Mouse (Mus musculus): ENCODE results near the gene Tmem150c. TPM values are rescaled to one million over a fixed set of nuclear protein-coding genes. Genes with fewer than 3 reads are reported as not detected.

The Tmem150c gene
- polyA plus RNA-seq, 1 experiment from 2014 or later: 1.4 TPM

DNA sequence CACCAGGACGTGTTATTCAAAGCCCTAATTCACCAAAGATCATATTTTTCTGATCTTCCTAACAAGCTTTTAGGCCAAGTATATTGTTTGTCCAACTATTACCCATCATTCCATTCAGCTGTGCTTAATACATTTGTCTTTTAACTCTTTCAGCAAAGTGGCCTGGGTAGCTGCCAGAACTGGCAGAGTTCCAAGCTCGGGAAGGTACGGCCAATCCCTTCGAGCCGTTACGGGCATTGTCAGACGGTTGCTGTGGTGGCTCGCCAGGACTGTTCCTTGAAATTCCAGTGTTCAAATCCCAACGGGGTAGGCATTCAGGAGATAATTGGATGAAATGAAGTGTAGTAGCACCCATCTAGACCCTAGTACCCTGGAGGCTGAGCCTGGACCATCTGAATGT is 87.1 kb downstream of the Tmem150c start:
- Histone ChIP-seq H3K36me3 (replicated peaks; ENCODE audit: insufficient read depth, low read length) (peaks cover 8% of the 10 kb centered on the region), H3K27ac (ENCODE audit: low read depth) (no peak overlapping the region), H3K27me3 (ENCODE audit: insufficient read depth, low read length) (no peaks in the 10 kb centered on the region), H3K9me3 (ENCODE audit: low read length) (no peaks in the 10 kb centered on the region), H3K4me3 (ENCODE audit: low read depth, low read length) (no peak overlapping the region), H3K9ac (replicated peaks) (no peak overlapping the region), H3K4me2 (ENCODE audit: low read depth, low read length) (no peak overlapping the region), H3K4me1 (ENCODE audit: insufficient read depth) (no peaks in the 10 kb centered on the region)
- DNase-seq (no peak), ATAC-seq (no peak)
- TF ChIP-seq EP300 (IDR thresholded peaks at IDR 0.05; ENCODE audit: low read depth) (no peak), CTCF (IDR thresholded peaks at IDR 0.05; ENCODE audit: low read depth) (no peak)
- WGBS (ENCODE audit: insufficient replicate concordance): 83% methylated on average over 9 of the region's 9 CpGs

DNA sequence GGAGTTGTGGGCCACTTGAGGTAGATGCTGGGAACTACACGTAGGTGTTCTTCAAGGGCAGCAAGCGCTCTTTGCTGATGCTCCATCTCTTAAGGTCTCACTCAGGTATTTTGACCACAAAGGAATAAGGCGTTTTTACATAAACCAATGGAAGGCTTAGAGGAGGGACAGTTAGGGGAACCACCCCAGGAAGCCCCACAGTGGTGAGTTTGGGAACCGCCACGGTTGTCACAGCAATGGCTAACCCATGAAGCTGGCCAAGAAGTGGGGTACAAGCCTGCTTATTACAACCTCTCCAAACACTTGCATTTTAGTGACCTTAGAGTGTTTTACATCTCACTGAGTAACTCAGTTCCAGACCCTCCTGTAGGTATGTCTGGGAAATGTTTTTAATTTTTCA is 88.1 kb downstream of the Tmem150c start:
- no peak overlapping the region for H3K27ac ChIP-seq (ENCODE audit: low read depth)
- 76% methylated on average over 5 of the region's 5 CpGs for WGBS (ENCODE audit: insufficient replicate concordance)
- H3K9ac ChIP-seq (replicated peaks): no peak overlapping the region
- DNase-seq: no peak
- no peak for TF ChIP-seq CTCF (IDR thresholded peaks at IDR 0.05; ENCODE audit: low read depth)
- TF ChIP-seq EP300 (IDR thresholded peaks at IDR 0.05; ENCODE audit: low read depth): no peak
- no peak overlapping the region for H3K4me2 ChIP-seq (ENCODE audit: low read depth, low read length)
- H3K4me3 ChIP-seq (ENCODE audit: low read depth, low read length): no peak overlapping the region
- ATAC-seq: no peak
- no peaks in the 10 kb centered on the region for H3K4me1 ChIP-seq (ENCODE audit: insufficient read depth)
- H3K27me3 ChIP-seq (ENCODE audit: insufficient read depth, low read length): no peaks in the 10 kb centered on the region
- H3K9me3 ChIP-seq (ENCODE audit: low read length): no peaks in the 10 kb centered on the region
- H3K36me3 ChIP-seq (replicated peaks; ENCODE audit: insufficient read depth, low read length): peaks cover 10% of the 10 kb centered on the region

GRCm38 (mm10) chr5:100070255-100070654 is 89.4 kb downstream of the Tmem150c start:
- 15% methylated on average over 3 of the region's 3 CpGs for WGBS (ENCODE audit: insufficient replicate concordance)
- H3K4me1 ChIP-seq (ENCODE audit: insufficient read depth): no peaks in the 10 kb centered on the region
- H3K27ac ChIP-seq (ENCODE audit: low read depth): no peak overlapping the region
- TF ChIP-seq CTCF (IDR thresholded peaks at IDR 0.05; ENCODE audit: low read depth) (peak; percentile 99), EP300 (IDR thresholded peaks at IDR 0.05; ENCODE audit: low read depth) (no peak)
- peak; percentile 77 for ATAC-seq
- no peaks in the 10 kb centered on the region for H3K27me3 ChIP-seq (ENCODE audit: insufficient read depth, low read length)
- no peak overlapping the region for H3K9ac ChIP-seq (replicated peaks)
- no peak overlapping the region for H3K4me2 ChIP-seq (ENCODE audit: low read depth, low read length)
- H3K9me3 ChIP-seq (ENCODE audit: low read length): no peaks in the 10 kb centered on the region
- peak; percentile 89 for DNase-seq
- no peak overlapping the region for H3K4me3 ChIP-seq (ENCODE audit: low read depth, low read length)
- peaks cover 12% of the 10 kb centered on the region for H3K36me3 ChIP-seq (replicated peaks; ENCODE audit: insufficient read depth, low read length)

DNA sequence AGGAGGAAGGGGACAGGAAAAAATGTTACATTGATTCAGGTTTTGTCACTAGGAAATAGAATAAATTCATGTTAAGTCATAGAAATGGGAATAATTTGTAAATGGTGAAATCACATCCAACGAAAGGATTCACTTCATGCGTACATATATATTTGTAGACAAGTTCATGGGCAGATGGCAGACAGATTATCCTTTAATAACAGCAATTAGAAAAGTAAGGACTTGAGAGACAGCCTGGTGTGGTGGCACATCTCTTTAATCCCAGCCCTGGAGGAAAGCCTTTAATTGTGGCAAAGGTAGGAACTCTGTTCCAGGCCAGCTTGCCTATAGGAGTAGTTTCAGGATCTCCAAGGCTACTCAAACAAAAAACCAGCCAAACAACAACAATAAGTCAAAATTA is 90.1 kb downstream of the Tmem150c start:
- no peak overlapping the region for H3K4me2 ChIP-seq (ENCODE audit: low read depth, low read length)
- no peak for ATAC-seq
- H3K9me3 ChIP-seq (ENCODE audit: low read length): no peaks in the 10 kb centered on the region
- H3K4me3 ChIP-seq (ENCODE audit: low read depth, low read length): no peak overlapping the region
- H3K27ac ChIP-seq (ENCODE audit: low read depth): no peak overlapping the region
- H3K4me1 ChIP-seq (ENCODE audit: insufficient read depth): no peaks in the 10 kb centered on the region
- peaks cover 14% of the 10 kb centered on the region for H3K36me3 ChIP-seq (replicated peaks; ENCODE audit: insufficient read depth, low read length)
- no peak for TF ChIP-seq CTCF (IDR thresholded peaks at IDR 0.05; ENCODE audit: low read depth)
- TF ChIP-seq EP300 (IDR thresholded peaks at IDR 0.05; ENCODE audit: low read depth): no peak
- H3K9ac ChIP-seq (replicated peaks): no peak overlapping the region
- no peak for DNase-seq
- H3K27me3 ChIP-seq (ENCODE audit: insufficient read depth, low read length): no peaks in the 10 kb centered on the region
- WGBS (ENCODE audit: insufficient replicate concordance): 87% methylated on average over 2 of the region's 2 CpGs

- Histone ChIP-seq H3K27ac (ENCODE audit: low read depth) (no peak overlapping the region), H3K4me1 (ENCODE audit: insufficient read depth) (no peaks in the 10 kb centered on the region), H3K4me2 (ENCODE audit: low read depth, low read length) (no peak overlapping the region), H3K27me3 (ENCODE audit: insufficient read depth, low read length) (no peaks in the 10 kb centered on the region), H3K36me3 (replicated peaks; ENCODE audit: insufficient read depth, low read length) (peaks cover 14% of the 10 kb centered on the region), H3K4me3 (ENCODE audit: low read depth, low read length) (no peak overlapping the region), H3K9me3 (ENCODE audit: low read length) (no peaks in the 10 kb centered on the region), H3K9ac (replicated peaks) (no peak overlapping the region)
- no peak for ATAC-seq
- TF ChIP-seq CTCF (IDR thresholded peaks at IDR 0.05; ENCODE audit: low read depth) (no peak), EP300 (IDR thresholded peaks at IDR 0.05; ENCODE audit: low read depth) (no peak)
- WGBS (ENCODE audit: insufficient replicate concordance): 88% methylated on average over 16 of the region's 16 CpGs
- DNase-seq: no peak
These were observed 92.0 kb downstream of the Tmem150c start for GRCm38 (mm10) chr5:100067579-100067978.

- Histone ChIP-seq H3K27ac (ENCODE audit: low read depth) (no peak overlapping the region), H3K27me3 (ENCODE audit: insufficient read depth, low read length) (no peaks in the 10 kb centered on the region), H3K4me2 (ENCODE audit: low read depth, low read length) (no peak overlapping the region), H3K4me3 (ENCODE audit: low read depth, low read length) (no peak overlapping the region), H3K9me3 (ENCODE audit: low read length) (no peaks in the 10 kb centered on the region), H3K9ac (replicated peaks) (no peak overlapping the region), H3K4me1 (ENCODE audit: insufficient read depth) (peaks cover 2% of the 10 kb centered on the region), H3K36me3 (replicated peaks; ENCODE audit: insufficient read depth, low read length) (peaks cover 23% of the 10 kb centered on the region)
- TF ChIP-seq CTCF (IDR thresholded peaks at IDR 0.05; ENCODE audit: low read depth): no peak
- no peak for TF ChIP-seq EP300 (IDR thresholded peaks at IDR 0.05; ENCODE audit: low read depth)
- DNase-seq (no peak), ATAC-seq (no peak)
- 92% methylated on average over 14 of the region's 14 CpGs for WGBS (ENCODE audit: insufficient replicate concordance)
These were observed 98.7 kb downstream of the Tmem150c start for GRCm38 (mm10) chr5:100060876-100061275.

DNA sequence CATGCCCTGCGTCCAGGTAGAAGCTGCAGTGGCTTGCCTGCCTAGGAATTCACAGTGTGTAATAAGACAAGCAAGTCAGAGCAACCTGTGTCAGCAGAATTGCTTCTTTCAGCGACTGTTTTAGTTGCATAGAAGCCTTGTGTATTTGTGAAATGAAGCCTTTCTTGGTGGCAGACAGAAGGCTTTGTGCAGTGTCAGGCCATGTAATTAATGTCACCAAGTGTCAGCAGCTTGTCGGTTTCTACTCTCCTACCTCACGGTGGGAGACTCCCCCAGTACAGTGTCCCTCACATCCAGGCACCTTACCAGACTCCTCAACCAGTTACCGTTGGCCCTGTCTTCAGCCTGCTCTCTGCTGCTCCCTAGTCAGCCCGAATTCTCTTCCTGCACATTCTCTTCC is 100.3 kb downstream of the Tmem150c start:
- peaks cover 15% of the 10 kb centered on the region for H3K4me1 ChIP-seq (ENCODE audit: insufficient read depth)
- H3K9me3 ChIP-seq (ENCODE audit: low read length): no peaks in the 10 kb centered on the region
- 80% methylated on average over 6 of the region's 6 CpGs for WGBS (ENCODE audit: insufficient replicate concordance)
- no peak overlapping the region for H3K4me3 ChIP-seq (ENCODE audit: low read depth, low read length)
- DNase-seq (no peak), ATAC-seq (no peak)
- no peak for TF ChIP-seq CTCF (IDR thresholded peaks at IDR 0.05; ENCODE audit: low read depth)
- no peak for TF ChIP-seq EP300 (IDR thresholded peaks at IDR 0.05; ENCODE audit: low read depth)
- H3K27ac ChIP-seq (ENCODE audit: low read depth): no peak overlapping the region
- H3K36me3 ChIP-seq (replicated peaks; ENCODE audit: insufficient read depth, low read length): peaks cover 21% of the 10 kb centered on the region
- no peak overlapping the region for H3K9ac ChIP-seq (replicated peaks)
- no peaks in the 10 kb centered on the region for H3K27me3 ChIP-seq (ENCODE audit: insufficient read depth, low read length)
- H3K4me2 ChIP-seq (ENCODE audit: low read depth, low read length): no peak overlapping the region

All from liver, postnatal 0 days (tissue).